17 mouse cellular contexts compared by ENCODE assay signal in genomic region chr1:115144568-115144967, GRCm38 (mm10).
"Had no signal": no experiment of that assay in that cellular context is flagged by ENCODE, and none has a peak within 500 bp of the region (broad histone marks: within the 10 kb centered on the region; RNA-seq: fewer than 3 reads in every experiment).

No protein-coding gene starts in this region.

- ATAC-seq: liver, embryonic 12.5 days; liver, postnatal 0 days; lung, postnatal 0 days; midbrain, embryonic 13.5 days; midbrain, embryonic 15.5 days; midbrain, embryonic 16.5 days had no signal

- DNase-seq: left cerebral cortex, postnatal 4 days; liver; liver, embryonic 13.5 days; liver, postnatal 0 days; lung, adult 18-20 months; lung, adult 2 months; lung, embryonic 14.5 days; lung, postnatal 10 days; lung, postnatal 14 days; lung, postnatal 36 days; lung, postnatal 4 days; midbrain, embryonic 14.5 days had no signal
